Mouse (Mus musculus): ENCODE data around the gene Plac1.
A peak's percentile ranks its signal among the peaks of the same experiment; 100 is the strongest.

The Plac1 gene

DNA sequence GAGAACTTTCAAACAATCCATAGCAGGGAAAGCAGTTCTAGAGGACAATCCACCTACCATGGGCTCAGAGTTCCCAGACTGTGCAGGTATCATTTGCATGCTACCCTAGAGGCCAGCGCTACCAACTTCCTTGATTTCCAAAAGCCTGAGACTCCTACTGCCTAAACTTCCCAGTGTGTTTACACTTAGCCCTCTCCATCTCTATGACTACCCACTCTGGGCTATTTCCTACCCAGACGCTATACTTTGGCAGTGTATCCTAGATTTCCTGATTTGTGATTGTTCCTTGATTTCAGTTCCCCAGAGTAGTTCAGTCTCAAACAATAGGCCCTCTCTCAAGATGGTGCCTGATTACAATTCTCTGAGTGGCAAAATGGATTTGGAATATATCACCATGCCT lies 132.8 kb downstream of the Plac1 start:
- no peak for DNase-seq (ENCODE audit: low read depth)

- DNase-seq (ENCODE audit: low read depth) = no peak
These were observed 138.7 kb downstream of the Plac1 start for GRCm38 (mm10) chrX:53101165-53101564.

DNA sequence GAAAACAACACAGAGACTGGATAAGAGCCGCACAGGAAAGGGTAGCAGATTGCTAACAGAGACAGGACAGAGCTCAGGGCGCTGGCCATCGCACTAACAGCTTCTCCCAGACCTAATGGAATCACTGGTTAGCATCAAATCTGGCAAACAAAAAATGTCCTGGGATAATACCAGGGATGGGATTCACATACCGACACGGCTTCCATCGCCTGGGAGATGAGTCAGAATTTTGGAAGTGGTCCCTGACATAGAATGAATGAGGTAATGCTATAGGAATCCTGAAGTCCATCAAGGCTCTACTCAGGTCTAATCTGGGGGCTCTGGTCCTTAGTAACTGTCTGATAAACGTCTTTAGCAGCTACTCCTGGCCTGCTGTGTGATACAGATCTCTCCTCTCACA lies 140.0 kb downstream of the Plac1 start:
- no peak for DNase-seq (ENCODE audit: low read depth)

DNA sequence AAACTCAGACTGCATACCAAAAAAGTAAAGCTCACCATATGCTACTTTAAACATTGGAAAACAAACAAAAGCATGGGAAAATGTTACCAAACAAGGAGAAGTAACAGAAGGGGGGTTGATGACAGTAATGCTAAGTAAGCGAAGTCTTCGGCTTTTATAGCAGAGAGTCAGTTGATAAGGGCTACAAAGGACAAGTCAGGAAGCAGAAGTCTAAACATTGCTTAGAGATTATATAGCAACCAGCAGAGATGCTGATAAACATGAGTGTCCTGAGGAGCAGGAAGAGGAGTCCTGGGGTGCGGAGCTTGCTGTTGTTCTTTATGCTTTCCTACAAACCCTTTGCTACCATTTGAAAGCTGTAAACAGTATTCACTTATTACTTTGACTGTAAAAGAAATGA lies 140.6 kb downstream of the Plac1 start:
- DNase-seq (ENCODE audit: low read depth) = no peak

- DNase-seq (ENCODE audit: low read depth) = no peak
These were observed 141.6 kb downstream of the Plac1 start for GRCm38 (mm10) chrX:53098293-53098692.

DNA sequence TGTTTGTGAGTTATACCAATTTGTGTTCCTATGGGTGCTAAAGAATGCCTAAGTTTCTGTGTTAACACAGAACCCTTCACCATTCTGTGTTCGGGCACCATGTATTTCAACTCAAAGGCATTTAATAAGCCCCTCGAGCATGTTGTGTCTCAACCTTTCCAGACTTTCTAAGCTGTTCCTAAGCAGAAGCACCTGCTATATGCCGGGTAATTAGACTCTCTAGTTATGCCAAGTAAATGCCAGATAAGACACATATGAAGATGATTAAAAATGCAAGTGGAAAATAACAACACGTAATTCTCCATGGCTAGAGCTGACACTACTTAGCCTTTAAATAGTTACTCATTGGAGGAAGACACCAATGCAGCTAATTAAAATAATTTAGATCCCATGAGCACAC lies 142.1 kb downstream of the Plac1 start:
- no peak for DNase-seq (ENCODE audit: low read depth)

DNA sequence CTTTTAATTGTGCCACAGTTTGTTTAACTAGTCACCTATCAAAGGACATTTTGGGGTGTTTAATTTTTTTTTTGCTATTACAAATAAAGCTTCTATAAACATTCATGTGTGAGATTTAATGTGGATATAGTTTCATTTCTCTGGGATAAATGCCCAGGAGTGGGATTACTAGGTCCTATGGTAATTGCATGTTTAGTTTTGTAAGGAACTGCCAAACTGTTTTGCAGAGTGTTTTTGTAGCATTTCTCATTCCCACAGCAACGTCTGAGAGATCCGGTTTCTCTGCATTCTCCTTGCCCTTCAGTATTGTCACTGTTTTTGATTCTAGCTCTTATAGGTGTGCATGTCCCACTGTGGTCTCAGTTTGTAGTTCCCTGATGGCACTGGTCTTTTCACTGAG lies 146.5 kb downstream of the Plac1 start:
- DNase-seq (ENCODE audit: low read depth) = no peak

DNA sequence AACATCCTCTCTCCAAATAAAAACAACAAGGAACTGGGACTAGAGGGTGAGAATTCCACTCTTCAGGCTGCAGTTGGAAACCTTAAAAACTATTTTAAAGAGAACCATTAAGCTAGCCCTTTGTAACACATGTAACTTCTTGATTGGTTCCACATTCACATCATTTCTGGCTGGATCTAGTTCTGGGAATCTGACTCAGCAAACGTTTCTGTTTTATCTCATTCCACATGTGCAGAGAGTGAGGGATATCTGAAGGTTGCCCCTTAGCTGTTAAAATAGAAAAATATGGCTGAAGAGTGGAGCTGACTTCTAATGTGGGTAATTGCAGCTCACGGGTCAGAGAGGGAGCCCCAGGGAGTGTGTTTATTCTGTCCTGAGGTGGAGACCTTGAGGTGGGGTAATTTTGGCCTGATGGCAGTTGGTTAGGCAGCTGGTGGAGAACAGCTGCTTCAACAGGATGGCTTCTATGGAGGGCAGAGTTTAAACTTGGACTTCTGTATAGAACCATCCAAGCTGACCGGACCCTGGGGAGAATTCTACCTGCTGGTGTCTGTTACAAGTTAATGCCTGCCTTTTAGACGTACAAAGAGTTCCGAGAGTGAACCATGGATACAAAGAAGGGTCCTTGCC lies 151.1 kb downstream of the Plac1 start:
- peak; percentile 54 for DNase-seq (ENCODE audit: low read depth)

DNA sequence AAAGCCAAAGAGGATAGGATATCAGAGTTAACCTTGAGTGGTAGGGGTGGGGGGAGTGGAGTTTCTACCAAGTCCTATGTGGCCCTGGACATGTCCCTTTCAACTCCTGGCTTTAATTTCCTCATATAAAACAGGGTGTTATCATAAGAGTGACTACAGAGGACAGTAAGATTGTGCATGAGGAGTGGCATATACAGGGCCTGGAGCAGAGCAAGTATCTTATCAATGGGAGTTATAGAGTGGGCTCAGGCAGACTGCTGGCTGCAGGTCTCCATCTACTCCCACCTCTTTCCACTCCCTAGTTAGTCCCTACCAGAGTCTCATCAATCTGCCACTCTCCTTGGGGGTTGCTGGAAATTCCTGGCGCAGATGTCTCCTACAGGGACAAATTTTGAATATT lies 152.7 kb downstream of the Plac1 start:
- DNase-seq (ENCODE audit: low read depth) = no peak

- DNase-seq (ENCODE audit: low read depth) = no peak
These were observed 154.4 kb downstream of the Plac1 start for GRCm38 (mm10) chrX:53085559-53085958.

- no peak for DNase-seq (ENCODE audit: low read depth)
These were observed 175.5 kb downstream of the Plac1 start for GRCm38 (mm10) chrX:53064406-53064805.

DNA sequence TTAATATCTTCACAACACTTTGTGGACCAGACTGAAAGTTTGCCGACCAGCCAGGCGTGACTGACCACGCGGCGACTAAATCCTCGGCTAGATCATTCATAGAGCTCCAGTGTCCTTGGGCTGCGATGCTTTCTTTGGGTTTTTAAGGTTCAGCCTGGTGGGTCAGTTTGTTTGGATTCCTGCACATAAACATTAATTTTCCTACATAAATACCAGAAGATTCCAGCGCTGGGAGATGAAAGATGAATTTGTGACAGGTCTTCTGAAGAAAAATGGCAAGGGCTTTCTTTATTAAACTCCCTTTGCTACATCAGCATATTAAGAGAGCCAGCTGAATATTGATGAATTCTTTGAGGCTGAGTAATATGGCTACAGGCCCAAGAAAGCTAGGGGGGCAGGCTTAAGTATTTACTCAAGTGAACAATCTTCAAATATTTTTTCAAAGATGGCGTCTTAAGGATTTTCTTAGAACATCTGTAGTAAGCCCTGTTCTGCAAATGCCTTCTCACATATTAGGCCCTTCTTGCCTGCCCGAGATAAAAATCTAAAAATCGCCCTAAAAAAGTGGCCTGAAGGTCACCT lies 180.4 kb downstream of the Plac1 start:
- DNase-seq (ENCODE audit: low read depth) = no peak

GRCm38 (mm10) chrX:53058459-53059280 lies 181.2 kb downstream of the Plac1 start:
- DNase-seq (ENCODE audit: low read depth) = no peak

- DNase-seq (ENCODE audit: low read depth) = no peak
These were observed 182.2 kb downstream of the Plac1 start for GRCm38 (mm10) chrX:53057760-53058090.

GRCm38 (mm10) chrX:53057054-53057759 lies 182.7 kb downstream of the Plac1 start:
- DNase-seq (ENCODE audit: low read depth) = no peak

DNA sequence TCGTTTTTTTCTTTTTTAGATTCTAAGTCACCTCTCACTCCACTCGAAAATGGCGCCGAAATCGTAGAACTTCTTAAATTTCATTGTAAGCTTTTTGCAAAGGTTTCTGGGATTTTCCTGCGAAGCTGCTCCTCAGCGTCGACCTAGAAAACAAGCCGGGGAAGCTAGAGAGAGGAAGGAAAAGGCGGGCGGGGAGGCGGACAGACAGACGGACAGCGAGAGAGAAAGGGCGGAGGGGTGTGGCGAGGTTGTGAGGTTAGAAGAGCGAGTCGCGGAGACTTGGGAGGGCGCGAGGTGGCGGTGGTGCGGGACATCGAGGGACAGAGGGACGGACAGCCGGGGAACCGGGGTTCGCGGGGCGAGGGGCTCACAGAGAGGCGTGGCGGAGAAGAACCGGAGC lies 183.3 kb downstream of the Plac1 start:
- no peak for DNase-seq (ENCODE audit: low read depth)

GRCm38 (mm10) chrX:53055771-53056170 lies 184.1 kb downstream of the Plac1 start:
- DNase-seq (ENCODE audit: low read depth) = no peak

DNA sequence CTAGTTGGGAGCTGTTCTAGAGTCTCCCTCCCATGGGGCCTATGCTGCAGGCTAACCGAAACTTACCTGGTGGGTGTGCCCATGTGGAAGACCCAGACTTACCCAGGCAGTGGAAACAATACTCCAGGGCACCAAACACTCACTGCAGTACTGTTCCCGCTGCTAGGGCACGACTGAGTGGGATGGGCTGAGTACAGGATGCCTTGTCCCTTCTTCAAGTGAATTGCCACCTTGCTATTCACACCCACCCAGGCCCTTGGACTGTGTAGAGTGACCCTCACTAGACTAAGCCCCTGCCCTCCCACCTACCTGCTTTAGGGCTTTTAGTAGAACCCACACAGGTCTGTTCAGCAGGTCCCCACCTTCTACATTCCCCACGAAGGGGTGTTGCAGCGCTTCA lies 186.0 kb downstream of the Plac1 start:
- no peak for DNase-seq (ENCODE audit: low read depth)

DNA sequence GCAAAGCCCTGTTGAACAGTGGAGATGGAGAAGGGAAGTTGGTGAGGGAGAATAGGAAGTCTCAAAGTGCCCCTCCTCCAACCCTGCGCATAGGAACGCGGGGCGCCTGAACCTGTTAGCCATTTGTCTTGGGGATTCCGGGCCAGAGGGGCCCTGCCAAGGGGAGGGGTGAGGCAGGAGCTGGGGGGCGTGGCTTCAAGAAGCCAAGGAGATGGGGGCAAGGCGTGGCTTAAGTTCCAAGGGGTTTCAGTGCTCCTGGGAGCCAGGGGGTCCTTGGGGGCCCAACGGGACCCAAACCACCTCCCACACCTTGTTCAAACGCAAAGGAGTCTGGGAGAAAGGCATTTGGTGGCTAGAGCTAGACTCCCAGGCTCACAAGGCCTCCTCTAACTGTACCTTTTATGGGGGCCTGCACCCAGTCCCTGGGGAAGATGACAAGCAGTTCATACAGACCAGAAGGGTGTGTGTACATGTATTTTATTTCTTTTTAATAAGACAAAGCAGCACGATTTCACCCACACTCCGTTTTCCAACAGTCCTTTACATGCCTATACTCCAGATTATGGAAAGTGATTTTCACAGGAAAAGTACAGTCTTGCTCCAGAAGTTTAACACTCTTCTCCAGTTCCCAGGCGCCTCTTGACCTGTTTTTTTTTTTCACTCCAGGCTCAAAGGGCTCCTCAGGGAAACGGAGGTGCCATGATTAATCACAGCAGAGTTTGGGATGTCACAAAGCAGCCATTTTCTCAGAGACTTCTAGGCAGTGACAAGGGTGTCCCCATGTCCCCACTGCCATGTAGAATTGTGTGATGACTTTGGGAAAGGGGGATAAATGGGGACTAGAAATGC lies 187.0 kb downstream of the Plac1 start:
- no peak for DNase-seq (ENCODE audit: low read depth)

- no peak for DNase-seq (ENCODE audit: low read depth)
These were observed 189.6 kb downstream of the Plac1 start for GRCm38 (mm10) chrX:53050353-53050752.

DNA sequence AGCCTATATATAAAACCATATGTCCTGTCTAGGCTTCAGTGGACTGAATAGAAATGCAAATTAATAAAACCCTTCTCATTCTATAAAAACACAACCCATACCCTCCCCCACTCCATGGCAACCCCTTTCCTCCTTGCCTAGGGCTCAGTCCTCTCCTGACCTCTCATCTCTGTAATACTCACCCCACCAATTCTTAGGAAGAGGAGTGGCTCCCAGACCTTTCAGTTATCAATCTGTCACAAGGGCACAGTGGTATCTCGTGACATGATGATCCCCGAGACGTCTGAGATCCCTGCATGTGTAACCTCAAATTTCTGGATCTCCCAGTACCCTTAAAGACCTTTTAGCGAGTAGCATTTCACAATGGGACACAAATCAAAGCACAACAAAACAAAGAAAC lies 190.7 kb downstream of the Plac1 start:
- DNase-seq (ENCODE audit: low read depth) = no peak

DNA sequence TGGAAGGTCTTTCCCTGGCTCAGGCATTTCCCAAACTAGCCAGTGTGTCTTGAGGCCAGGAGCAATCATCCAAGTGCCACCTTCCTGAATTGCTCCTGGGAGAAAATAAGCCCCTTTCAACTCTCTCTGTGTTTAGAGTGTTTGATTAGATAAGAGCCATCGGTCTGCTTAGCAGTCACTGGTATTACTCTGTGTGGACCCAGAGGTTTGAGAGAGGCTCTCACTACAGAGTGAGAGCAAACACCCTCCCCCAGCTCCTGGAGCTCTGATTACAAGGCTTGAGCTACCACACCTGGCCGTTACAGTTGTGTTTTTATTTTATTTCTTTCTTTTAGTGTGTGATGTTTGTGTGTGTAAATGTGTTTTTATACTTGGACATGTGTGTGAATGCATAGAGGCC lies 193.0 kb downstream of the Plac1 start:
- no peak for DNase-seq (ENCODE audit: low read depth)

Data from c-Kit-positive CD71-positive TER-119-negative erythroid progenitor cells, embryonic 14.5 days (primary cell).